Mouse (Mus musculus): Measurements from ENCODE around the gene Trim10.

The Trim10 gene

GRCm38 (mm10) chr17:36869284-36869954 is at the start of gene Trim10:
TSS of gene Trim10 (plus strand) at chr17:36869574.
- DNase-seq (ENCODE audit: low read depth, low spot score) = no peak

GRCm38 (mm10) chr17:36824005-36824404 is 45.4 kb upstream of the Trim10 start:
- peak; percentile 34 for DNase-seq (ENCODE audit: low read depth, low spot score)

GRCm38 (mm10) chr17:36825525-36825924 is 43.8 kb upstream of the Trim10 start:
- no peak for DNase-seq (ENCODE audit: low read depth, low spot score)

GRCm38 (mm10) chr17:36826002-36826401 is 43.4 kb upstream of the Trim10 start:
- peak; percentile 68 for DNase-seq (ENCODE audit: low read depth, low spot score)

GRCm38 (mm10) chr17:36828488-36828887 is 40.9 kb upstream of the Trim10 start:
- no peak for DNase-seq (ENCODE audit: low read depth, low spot score)

GRCm38 (mm10) chr17:36830470-36830869 is 38.9 kb upstream of the Trim10 start:
- DNase-seq (ENCODE audit: low read depth, low spot score) = no peak

GRCm38 (mm10) chr17:36832694-36833093 is 36.7 kb upstream of the Trim10 start:
- DNase-seq (ENCODE audit: low read depth, low spot score) = no peak

GRCm38 (mm10) chr17:36835591-36836426 is 33.6 kb upstream of the Trim10 start:
- DNase-seq (ENCODE audit: low read depth, low spot score) = no peak

- no peak for DNase-seq (ENCODE audit: low read depth, low spot score)
Observed at GRCm38 (mm10) chr17:36836427-36836812, 33.0 kb upstream of the Trim10 start.

GRCm38 (mm10) chr17:36836874-36837647 is 32.3 kb upstream of the Trim10 start, which contains the start of gene Trim26:
TSS of gene Trim26 (plus strand) at chr17:36837134.
- peak; percentile 96 for DNase-seq (ENCODE audit: low read depth, low spot score)

GRCm38 (mm10) chr17:36839001-36839400 is 30.4 kb upstream of the Trim10 start:
- no peak for DNase-seq (ENCODE audit: low read depth, low spot score)

- DNase-seq (ENCODE audit: low read depth, low spot score) = no peak
Observed at GRCm38 (mm10) chr17:36839931-36840330, 29.4 kb upstream of the Trim10 start.

GRCm38 (mm10) chr17:36840961-36841445 is 28.4 kb upstream of the Trim10 start:
- DNase-seq (ENCODE audit: low read depth, low spot score) = no peak

- no peak for DNase-seq (ENCODE audit: low read depth, low spot score)
Observed at GRCm38 (mm10) chr17:36843696-36844095, 25.7 kb upstream of the Trim10 start.

- no peak for DNase-seq (ENCODE audit: low read depth, low spot score)
Observed at GRCm38 (mm10) chr17:36844286-36844719, 25.1 kb upstream of the Trim10 start.

GRCm38 (mm10) chr17:36844725-36845124 is 24.6 kb upstream of the Trim10 start:
- no peak for DNase-seq (ENCODE audit: low read depth, low spot score)

GRCm38 (mm10) chr17:36848911-36849310 is 20.5 kb upstream of the Trim10 start:
- no peak for DNase-seq (ENCODE audit: low read depth, low spot score)

- DNase-seq (ENCODE audit: low read depth, low spot score) = no peak
Observed at GRCm38 (mm10) chr17:36849992-36850391, 19.4 kb upstream of the Trim10 start.

GRCm38 (mm10) chr17:36851200-36851599 is 18.2 kb upstream of the Trim10 start:
- DNase-seq (ENCODE audit: low read depth, low spot score) = no peak

- no peak for DNase-seq (ENCODE audit: low read depth, low spot score)
Observed at GRCm38 (mm10) chr17:36851627-36852026, 17.7 kb upstream of the Trim10 start.

- no peak for DNase-seq (ENCODE audit: low read depth, low spot score)
Observed at GRCm38 (mm10) chr17:36855484-36855883, 13.9 kb upstream of the Trim10 start.

GRCm38 (mm10) chr17:36856236-36856635 is 13.1 kb upstream of the Trim10 start:
- DNase-seq (ENCODE audit: low read depth, low spot score) = no peak
